Mouse (Mus musculus): ENCODE measurements at regions not wholly inside any gene's neighbourhood (a gene's known extent, or its start where the extent isn't known, plus 50 kb on each side); places are given as distances from the start of the nearest gene placed in this dataset.

DNA sequence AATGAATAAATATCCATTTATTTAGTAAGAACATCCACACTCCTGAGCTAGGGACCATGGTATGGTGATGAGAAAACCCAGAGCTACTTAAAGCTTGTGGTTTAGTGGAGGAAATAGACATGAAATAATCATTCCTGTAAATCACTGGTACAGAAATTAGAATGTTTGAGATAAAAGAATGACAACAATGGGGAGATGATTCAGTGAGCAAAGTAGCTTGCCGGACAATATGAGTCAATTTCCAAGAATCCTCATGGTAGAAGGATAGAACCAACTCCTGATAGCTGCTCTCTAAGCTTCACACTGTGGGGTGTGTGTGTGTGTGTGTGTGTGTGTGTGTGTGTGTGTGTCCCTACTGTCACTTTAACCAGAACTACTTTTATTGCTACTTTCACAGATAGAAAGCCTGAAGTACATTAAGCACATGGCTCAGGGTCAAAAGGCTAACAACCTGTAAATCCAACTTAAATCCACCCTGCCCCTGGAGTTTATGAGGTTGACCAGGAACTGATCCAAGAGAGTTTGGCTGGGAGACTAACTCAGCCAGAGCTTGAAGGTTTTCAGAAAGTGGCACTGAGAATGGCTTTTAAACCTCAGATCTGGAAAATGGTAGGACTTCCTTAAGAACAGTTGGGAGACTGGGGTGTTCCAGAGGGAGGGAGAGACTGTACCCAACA is 336.9 kb upstream of the Gcfc2 start:
- DNase-seq: no peak

DNA sequence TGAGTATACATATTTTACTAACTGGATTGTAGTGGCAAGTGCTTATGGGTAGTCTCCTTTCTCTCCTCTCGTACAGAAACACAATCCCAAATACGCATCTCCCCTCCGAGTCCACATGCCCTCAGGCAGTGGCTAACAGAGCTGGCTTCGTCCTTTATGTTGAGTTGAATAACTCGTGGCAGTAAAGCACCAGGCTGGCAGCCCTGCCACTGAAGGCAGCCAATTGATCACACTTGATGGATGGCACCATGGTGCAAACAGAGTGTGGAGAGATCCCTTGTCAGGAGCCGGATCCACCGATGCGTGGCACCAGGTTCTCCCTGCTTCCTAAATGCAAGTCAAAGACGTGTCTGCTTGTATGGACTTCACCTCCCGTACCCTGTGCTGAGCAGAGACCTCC is 333.7 kb upstream of the Gcfc2 start:
- no peak for DNase-seq

DNA sequence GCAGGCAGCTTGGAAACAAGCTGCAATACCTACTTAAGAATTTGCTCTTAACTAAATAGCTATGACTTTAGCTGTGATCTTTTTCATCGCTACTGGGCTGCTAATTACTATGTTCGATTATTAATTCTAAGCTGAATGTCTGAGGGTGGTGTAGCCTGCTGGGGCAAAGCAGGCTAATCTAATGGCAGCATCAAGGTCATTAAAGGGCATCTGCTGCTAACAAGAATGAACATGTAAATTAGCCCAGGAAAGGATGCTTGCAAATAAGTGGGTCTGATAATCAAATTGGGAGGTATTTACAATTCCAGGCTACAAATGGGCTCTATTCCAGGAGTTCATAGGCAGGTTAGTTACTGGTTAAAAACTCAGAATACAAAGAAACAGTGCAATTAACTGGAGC is 327.5 kb upstream of the Gcfc2 start:
- DNase-seq: no peak

DNA sequence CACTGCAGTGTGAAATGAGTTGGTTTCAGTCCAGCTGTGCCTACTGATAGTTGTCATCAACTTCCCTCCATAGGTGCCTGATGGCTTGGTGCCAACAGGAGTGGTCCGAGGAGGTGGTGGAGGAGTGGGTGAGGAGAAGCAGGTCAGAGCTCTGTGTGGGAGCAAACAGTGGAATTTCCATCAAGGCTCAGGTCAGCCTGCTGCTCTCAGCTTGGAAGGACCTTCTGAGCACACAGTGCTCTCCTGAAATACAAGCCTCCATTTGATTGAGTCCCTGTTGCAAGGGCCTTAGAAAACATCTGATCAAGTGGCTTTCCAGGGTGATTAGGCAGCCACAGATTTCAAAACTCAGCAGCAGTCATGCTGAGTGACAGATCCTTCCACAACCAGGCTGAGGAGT is 314.8 kb upstream of the Gcfc2 start:
- peak; percentile 18 for DNase-seq

DNA sequence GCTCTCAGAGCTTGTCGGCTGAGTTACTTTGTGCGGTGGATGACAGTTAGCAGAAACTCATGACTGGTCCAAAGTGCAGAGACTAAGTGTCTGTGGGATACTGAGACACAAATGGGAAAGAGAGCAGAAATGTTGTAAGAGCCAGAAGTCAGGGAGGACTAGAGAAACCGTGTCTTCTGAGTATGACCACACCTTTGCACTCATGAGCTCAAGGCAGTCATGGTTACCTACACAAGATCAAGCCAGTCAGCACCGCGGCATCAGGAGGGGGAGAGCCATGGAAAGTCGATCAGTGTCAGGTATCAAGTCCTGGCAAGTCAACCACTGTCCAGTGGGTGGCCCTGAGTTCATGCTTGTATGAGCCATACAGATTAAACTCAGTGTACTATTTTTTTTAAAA is 311.5 kb upstream of the Gcfc2 start:
- DNase-seq: no peak

DNA sequence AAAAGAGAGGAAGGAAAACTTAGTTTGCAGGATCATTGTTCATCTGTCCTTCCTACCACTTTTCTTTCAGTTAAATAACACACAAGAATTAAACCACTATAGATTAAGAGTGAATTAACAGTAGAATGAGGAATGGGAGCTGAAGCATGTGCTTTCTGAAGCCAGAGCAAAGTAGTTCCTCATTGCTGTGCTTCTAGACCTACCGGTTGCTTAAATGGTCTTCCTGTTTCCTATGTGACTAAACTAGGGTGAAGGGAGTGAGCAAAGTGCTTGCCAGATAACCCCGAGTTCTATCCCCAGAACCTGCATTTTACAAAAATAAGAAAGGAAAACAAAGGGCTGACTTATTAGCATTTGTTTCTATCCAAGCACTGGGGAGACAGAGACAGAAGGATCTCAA is 305.5 kb upstream of the Gcfc2 start:
- DNase-seq: no peak

DNA sequence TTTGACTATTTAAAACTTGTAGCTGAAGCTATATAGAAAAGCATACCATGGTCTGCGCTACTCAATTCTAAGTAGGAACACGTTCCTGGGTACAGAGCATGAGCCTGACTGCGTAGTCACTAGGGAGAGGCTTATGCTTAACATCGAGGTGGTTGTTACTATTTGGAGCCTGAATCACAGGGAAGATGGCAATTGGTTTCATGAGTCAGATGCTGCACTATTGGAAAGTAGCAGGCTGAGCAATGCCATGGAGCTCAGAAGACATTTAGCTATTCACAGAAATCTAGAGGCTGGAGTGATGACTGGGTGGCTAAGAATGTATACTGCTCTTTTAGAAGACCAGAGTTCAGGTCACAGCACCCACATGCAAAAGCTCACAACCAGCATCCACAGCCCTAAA is 302.4 kb upstream of the Gcfc2 start:
- no peak for DNase-seq

DNA sequence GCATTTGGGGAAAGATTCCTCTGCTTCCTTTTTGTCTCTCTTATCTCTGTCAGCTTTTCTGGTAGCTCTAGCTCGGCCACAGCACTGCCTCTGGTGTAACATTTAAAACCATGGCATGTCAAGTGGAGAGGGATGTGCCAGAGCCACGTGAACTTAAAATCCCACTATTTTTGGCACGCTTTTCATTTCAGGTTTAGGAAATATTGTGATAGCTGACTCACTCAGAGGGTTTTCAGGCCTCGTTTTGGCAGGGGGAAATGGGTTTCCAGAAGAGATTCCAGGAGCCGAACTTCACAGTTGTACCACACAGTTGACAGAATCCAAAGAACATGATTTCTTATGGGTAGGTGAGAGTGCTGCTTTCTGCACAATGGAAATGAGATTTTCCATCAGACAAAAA is 300.8 kb upstream of the Gcfc2 start:
- DNase-seq: no peak

DNA sequence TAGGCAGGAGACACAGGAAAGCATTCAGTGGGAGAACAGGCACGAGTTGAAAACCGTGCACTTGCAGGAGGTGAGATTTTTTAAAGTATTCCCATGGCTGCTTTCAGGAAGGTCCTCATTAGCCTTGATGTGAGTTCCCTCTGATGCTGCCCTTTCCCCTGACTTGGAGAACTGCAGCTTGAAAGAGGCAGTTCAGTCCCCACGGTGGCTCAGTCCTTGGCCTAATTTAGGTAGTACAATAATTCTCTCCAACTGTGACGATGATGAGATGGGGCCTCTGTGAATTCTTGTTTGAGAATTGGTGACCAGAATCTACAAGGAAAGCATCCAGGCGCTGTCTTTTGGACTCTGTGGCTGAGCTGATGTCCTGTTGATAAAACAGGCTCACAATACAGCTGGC is 298.5 kb upstream of the Gcfc2 start:
- no peak for DNase-seq

DNA sequence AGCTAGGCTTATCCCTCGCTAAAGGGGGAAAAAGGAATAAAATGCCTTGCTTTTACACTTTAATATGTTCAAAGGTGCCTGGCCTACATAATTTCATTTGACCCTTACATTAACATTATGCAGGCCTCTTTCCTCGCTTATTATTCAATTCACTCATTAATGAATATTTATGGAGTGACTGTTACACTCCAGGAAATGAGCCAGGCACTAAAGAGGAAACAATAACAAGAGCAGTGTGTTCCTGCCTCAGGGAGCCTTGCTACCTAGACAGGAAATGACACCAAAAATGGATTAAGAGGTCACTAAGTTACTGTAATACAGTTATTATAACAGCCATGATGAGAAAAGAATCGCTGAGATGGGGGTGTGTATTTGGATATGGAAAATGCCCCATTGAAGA is 289.9 kb upstream of the Gcfc2 start:
- DNase-seq: no peak

DNA sequence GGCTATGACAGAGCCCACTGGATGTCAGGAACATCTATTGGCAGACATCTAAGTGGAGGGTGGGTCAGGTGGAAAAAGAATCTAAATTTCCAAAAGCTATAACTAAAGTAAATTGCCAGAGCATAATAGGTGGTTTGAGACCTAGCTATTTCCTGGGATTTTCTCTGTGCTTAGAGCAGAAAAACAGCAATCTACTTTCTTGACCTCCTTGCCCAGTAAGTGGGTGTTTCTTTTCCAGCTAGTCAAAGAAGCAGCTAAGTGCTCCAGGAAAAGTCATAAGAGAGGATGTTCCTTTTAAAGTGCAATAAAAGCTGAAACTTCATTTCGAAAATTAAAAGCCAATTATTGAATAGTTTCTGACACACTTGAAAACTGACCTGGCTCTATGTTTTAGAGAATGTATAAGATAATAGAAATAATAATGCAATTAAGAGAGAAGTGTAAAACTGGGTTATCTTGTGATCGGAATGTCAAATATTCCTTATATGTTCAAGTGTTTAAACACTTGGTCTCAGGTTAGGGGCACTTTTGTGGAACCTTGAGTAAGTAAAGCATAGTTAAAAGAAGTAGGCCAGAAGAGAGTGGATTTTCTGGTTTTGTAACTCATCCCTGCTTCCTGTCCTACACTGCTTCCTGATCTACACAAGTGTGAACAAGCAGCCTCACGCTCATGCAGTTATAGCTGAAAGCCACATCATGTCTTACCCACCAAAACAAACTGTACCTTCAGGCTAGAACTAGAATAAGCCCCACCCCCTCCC is 275.7 kb upstream of the Gcfc2 start:
- DNase-seq: peak; percentile 30

DNA sequence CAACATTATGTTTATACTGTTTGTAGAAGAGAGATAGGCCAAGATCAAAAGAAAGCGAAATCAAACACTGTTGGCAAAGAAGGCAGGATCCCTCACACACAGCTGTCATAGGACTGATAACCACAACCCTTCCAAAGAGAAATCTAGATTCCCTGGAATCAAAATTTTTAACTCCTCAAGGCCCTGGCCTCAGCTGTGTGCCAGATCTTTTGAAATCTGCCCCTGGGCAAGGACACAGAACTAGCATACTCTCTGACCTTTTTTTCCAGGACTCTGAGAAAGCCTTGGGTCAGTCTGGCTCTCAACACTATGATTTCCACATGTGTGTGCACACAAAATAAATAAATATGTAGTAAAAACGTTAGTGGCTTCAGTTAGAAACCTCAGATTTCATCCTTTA is 271.6 kb upstream of the Gcfc2 start:
- no peak for DNase-seq

DNA sequence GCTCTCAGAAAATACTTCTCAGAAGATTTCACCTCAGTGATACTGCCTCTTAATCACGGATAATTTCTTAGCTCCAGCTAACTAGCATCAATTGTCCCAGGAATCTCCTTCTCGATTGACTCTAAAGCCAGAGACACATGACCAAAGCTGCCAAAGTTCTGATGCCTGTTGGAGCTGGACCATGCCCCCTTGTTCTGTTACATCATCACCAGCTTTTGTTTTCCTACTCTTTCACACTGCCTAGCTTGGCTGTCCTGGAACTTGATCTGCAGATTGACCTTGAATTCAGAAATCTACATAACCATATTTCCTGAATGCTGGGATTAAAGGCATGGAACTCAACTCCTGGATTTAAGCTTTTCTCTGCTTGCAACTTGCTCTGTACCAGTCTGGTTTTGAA is 268.3 kb upstream of the Gcfc2 start:
- no peak for DNase-seq

DNA sequence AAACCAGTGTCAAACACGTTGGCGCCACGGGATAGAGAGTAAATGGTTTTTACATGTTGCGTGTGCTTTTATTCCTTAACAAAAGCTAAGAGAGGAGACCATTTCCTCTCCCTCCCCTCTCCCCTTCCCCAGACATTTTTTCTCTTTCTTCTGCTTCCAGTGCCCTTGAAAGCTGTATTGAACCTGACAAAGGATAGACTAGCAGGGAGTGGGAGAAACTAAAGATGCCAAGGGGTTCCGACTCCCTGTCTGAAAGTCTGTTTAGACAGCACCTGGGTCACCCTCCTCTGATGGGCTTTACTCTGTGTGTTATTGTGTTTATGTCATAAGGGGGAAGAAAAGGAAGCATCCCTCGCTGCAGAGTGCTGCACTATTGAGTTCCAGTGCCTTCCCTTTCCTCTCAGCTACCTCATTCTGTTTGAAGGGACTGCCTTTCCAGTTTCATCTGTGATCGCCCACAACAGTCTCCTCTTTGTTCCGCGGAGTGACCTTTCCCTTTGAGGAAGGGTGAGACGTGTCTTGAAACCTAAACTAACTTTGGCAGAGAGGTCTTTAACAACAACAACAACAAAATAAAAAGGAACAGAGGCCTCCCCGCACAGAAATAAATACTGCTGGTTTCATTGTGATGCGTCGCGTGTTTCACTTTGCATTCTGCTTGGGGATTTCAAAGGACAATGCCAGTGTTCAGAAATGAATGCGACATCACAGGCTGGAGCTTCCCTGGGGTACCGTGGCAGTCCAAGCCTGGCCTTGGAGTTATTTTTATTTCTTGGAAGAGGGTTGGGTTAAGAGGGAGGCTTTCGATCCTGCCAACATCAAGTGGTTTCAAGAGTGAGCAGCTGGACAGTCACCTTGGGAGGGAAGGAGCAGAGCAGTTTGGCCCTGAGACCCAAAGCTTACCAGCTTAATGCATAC is 262.7 kb upstream of the Gcfc2 start:
- peak; percentile 3 for DNase-seq

DNA sequence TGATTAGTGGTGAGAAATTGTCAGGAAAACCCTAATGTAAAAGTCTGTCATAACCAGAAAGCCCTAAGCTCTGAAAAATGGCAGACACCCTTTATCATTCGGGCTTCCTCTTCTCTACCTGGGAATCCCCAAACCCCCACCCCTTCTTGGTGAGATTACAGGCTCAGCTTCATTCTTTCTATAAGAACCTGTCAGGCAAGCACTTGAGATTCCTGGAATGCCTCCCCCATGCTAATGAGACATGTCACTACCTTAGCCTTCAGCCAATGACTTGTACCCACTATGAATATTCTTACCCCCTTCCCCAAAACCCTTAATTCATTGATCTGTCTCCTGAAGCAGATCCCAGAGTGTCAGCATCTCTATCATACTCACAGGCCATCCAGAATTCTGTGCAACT is 254.5 kb upstream of the Gcfc2 start:
- peak; percentile 15 for DNase-seq

DNA sequence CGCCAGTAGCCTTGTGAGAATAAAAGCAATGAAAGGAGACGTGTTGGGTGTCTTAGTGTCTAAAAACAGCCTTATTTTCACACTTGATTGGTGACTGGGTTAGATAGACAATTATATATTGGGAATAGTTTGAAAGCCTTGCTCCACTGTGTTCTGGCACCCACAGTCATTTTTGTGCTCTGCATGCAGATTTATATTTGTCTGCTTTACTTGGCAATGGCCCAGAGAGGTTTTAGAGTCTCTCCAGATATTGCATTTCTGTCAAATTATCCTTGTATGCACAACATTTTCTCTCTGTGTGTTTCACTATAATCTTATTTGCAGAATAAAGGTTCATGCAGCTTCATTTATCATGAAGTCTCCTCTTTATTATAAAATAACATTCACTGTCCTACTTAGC is 250.2 kb upstream of the Gcfc2 start:
- DNase-seq: no peak

DNA sequence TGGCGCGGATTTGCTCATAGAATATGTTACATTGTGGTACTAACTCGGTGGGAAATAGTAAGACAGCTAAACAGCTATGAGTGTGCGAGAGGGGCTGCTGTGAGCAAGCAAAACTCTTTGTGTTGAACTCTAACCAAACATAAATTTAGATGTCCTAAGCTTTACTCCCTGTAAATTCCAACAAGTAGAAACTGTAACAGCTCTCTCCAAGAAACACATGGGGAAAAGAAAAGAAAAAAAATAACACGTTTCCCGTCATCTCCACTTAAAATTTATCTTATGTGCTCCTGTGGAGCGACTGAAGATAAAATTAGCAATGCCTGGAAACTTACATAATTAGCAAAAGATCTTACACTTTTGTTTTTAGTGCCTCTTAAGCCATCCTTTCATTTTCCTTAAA is 226.2 kb upstream of the Gcfc2 start:
- DNase-seq: no peak

DNA sequence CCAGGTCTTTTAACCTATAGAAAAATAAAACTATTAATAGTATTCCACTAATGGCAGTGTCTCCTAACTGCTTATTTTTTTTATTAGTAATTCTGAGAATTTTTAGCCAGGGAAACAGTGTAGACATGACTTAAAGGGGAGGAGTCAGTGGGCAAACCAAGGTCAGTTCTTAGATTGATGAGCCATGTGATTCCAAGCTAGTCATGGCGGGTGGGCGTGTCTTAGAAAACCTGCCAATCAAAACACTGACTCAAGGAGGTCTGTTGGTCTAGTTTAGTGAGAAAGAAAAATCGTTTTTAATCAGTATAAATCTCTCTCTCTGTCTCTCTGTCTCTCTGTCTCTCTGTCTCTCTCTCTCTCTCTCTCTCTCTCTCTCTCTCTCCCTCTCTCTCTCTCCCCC is 225.3 kb upstream of the Gcfc2 start:
- DNase-seq: no peak

DNA sequence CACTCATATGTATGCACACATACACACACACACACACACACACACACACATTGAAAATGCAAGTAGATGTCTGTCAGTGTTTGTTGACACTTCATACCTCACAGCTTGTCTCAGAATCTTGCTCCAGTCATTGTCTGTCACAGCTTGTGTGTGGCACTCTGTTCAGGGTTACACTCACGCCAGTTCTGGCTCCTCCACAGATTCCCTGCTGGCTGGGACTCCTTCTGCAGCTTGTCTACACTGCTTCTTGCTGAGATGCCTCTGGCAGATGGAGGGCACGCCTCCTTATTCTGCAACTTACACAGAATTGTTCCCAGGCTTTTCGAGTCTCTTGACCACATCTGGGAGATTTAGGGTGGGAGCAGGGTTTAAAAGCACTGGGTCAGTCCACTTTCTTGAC is 208.6 kb upstream of the Gcfc2 start:
- no peak for DNase-seq

DNA sequence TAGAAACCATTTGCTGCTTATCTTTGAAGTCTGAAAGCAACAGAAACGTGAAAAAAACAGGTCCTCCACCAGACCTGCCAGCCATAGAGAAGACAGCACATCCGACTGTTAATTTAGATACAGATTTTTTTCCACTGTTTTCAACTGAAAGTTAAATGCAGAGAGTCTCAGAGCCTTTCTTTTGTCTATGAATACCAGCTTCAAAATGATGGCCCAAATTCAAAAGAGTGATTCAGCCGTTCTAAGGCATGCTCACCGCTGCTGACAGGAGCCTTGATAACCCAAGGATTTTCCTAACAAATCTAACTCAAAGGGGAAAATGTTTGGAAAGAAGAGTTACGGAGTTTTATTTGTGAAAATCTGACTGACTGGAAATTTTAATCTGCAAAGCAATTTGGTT is 207.1 kb upstream of the Gcfc2 start:
- DNase-seq: no peak

DNA sequence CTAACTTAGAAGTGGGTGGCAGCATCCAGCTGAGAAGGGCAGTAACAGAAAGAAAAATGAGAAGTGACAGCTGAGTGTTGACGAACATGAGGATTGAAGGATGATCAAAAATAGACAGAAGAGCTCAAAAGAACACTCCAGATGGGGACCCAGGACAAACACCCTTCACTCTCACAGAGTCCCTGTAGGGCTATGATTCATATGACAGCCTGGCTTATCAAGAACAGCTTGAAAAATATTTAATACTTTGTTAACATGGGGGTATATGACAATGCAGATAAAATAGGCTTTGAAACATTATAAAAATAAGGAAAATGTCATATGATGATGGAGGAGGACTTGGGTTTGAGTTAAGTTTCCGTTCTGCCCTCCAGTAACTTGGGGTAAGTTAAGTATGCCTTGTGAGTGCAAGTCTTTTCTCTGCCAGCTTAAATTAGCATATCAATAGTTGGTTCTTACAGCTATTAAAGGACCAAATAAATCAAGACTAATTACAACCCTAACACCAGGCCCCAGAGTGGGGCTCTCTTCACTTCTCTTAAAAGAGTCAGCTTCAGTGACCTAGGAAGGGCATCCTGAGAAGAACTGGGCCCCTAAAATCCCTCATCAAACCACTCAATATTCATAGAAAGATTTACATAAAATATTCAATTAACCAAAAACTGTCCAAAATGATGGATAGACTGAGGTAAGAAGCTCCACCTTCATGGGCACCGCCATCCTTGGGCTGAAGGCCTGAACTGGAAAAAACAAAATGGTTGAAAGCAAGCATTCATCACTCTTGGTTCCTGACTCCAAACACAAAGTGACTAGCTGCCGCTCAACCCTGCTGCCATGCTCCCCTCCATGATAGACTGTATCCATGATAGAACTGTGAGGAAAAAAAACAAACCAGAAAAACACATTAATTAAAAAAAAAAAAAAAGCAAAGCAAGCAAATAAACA is 198.6 kb upstream of the Gcfc2 start:
- DNase-seq: no peak

DNA sequence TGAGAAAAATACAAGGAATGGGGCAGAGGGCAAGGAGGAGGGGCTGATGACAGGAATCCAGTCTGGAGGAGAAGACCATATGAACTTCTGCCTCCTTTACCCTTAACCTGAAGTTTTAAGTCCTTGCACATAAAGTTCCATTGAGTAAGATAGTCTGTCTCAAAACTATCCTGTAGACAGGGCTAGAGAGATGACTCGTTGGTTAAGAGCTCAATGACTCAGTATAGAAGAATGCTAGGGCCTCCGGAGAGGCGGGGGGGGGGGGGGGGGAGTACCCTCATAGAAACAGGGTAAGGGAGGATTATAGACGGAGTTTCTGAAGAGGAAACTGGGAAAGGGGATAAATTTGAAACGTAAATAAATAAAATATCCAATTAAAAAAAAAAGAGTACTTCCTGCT is 191.8 kb upstream of the Gcfc2 start:
- DNase-seq: no peak

DNA sequence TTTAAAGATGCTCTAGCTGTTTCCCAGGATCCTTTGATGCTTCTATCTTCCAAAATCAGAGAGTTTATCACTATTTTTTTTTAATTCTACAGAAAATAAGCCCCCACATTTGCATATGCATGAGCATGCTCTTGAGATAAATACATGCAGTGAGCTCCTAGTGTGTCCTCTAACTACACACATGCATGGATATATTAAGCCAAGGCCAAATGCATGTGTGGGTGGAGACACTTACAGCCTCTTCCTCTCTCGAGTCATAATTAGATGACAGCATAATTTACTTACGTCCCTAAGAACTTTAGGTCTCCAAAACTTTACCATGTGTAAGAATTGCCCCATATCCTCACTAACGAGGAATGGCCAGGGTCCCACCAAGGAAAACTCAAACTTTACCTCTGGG is 189.9 kb upstream of the Gcfc2 start:
- DNase-seq: no peak

Data from lung, postnatal 36 days (tissue).